Mouse (Mus musculus): ENCODE results near the gene Fam129c. TPM values are rescaled to one million over a fixed set of nuclear protein-coding genes. Genes with fewer than 3 reads are reported as not detected.

Fam129c gene
- polyA plus RNA-seq, 1 experiment from 2014 or later = 8.4 TPM

DNA sequence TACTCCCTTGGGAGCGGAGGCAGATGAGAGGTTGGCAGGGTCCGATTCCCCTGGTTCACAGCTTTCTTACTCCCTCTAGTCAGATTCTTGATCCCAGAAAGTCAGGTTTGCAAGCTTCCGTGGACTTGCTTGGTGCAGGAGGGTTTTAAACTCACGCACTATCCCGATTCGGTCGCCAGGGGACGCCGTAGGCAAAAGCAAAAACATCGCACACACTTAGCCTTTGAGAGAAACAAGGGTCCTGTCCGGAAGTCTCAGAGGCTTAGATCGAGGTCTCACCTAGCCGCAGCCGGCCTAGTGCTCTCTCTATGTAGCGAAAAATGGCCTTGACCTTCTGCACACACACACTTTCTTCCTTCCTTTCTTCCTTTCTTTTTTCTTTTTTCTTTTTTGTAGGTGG, 36.0 kb upstream of the Fam129c start:
- Histone ChIP-seq H3K4me2 (ENCODE audit: low read length) (no peak overlapping the region), H3K27ac (ENCODE audit: low read length) (no peak overlapping the region), H3K4me3 (replicated peaks; ENCODE audit: low read length) (no peak overlapping the region), H3K4me1 (replicated peaks; ENCODE audit: control insufficient read depth, insufficient read depth, low read length) (peaks cover 13% of the 10 kb centered on the region), H3K27me3 (replicated peaks; ENCODE audit: control insufficient read depth, insufficient read depth, low read length) (peaks cover 59% of the 10 kb centered on the region), H3K9ac (replicated peaks; ENCODE audit: low read depth, low read length) (no peak overlapping the region), H3K36me3 (ENCODE audit: control insufficient read depth, insufficient read depth) (no peaks in the 10 kb centered on the region), H3K9me3 (ENCODE audit: control insufficient read depth, low read length) (no peaks in the 10 kb centered on the region)
- ATAC-seq = peak; percentile 46
- 3% methylated on average over 15 of the region's 15 CpGs for WGBS

DNA sequence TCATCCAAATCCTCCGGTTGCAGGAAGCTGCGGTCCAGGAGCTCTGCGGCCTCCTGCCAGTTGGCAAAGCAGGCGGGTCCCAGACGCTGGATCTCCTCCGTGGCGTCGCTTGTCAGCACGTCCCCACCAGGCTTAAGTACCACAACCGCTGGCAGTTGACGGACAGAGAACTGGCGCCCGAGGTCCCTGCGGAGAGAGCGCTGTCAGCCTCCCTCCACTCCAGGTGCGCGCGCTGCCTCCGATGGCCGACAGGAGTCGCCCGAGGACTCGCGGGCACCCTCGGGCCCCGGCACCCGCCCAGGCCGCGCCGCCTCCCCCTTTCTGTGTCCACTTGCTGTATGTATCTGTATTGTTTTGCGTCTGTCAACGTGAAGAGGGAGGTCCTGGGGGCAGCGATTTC, 34.7 kb upstream of the Fam129c start:
- H3K27ac ChIP-seq (ENCODE audit: low read length) = no peak overlapping the region
- no peak overlapping the region; the same call in 1 of the 2 replicates for H3K9ac ChIP-seq (replicated peaks; ENCODE audit: low read depth, low read length)
- peak overlapping the region; percentile 26 for H3K4me3 ChIP-seq (replicated peaks; ENCODE audit: low read length)
- H3K36me3 ChIP-seq (ENCODE audit: control insufficient read depth, insufficient read depth) = no peaks in the 10 kb centered on the region
- peak overlapping the region; percentile 46 for H3K4me2 ChIP-seq (ENCODE audit: low read length)
- ATAC-seq = peak; percentile 46
- no peaks in the 10 kb centered on the region for H3K9me3 ChIP-seq (ENCODE audit: control insufficient read depth, low read length)
- peaks cover 13% of the 10 kb centered on the region for H3K4me1 ChIP-seq (replicated peaks; ENCODE audit: control insufficient read depth, insufficient read depth, low read length)
- peaks cover 46% of the 10 kb centered on the region for H3K27me3 ChIP-seq (replicated peaks; ENCODE audit: control insufficient read depth, insufficient read depth, low read length)
- under 1% methylated on average over 33 of the region's 33 CpGs for WGBS

DNA sequence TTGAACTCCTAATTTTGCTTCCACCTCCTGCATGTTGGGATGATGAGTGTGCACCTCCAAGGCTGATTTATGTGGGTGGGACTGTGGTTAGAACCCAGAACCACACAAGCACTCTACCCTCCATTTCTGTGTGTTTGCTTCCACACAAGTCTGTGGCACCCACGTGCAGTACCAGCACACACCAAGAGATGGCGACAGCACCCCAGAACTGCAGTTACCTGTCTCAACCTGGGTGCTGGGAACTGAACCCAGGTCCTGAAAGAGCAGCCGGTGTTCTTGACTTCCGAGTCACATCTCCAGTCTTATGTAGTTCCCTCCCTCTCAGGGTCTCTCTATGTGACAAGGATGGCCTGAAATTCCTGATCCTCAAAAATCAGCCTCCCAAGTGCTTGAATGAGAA, 33.5 kb upstream of the Fam129c start:
- H3K27ac ChIP-seq (ENCODE audit: low read length) = no peak overlapping the region
- no peak overlapping the region for H3K4me2 ChIP-seq (ENCODE audit: low read length)
- H3K4me3 ChIP-seq (replicated peaks; ENCODE audit: low read length) = no peak overlapping the region
- 94% methylated on average over 4 of the region's 4 CpGs for WGBS
- no peak for ATAC-seq
- peaks cover 12% of the 10 kb centered on the region for H3K4me1 ChIP-seq (replicated peaks; ENCODE audit: control insufficient read depth, insufficient read depth, low read length)
- H3K9me3 ChIP-seq (ENCODE audit: control insufficient read depth, low read length) = no peaks in the 10 kb centered on the region
- H3K27me3 ChIP-seq (replicated peaks; ENCODE audit: control insufficient read depth, insufficient read depth, low read length) = peaks cover 34% of the 10 kb centered on the region
- H3K36me3 ChIP-seq (ENCODE audit: control insufficient read depth, insufficient read depth) = no peaks in the 10 kb centered on the region
- H3K9ac ChIP-seq (replicated peaks; ENCODE audit: low read depth, low read length) = no peak overlapping the region

DNA sequence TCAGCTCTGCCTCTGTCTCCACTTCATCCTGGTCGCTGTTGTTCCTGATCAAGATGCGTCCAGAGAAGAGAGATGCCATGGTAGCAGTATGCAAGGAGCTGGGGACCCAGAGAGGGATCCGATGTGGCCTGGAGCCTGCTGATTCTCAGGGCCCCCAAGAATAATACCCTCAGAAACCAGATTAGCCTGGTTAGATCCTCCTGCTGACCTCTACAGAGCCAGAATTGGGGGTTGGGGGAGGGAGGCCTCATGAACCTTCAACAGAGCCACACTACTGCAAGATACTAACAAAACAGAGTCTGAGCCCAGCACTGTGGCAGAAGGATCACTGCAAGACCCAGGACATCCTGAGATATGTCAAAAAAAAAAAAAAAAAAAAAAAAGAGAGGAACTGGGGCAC, 30.9 kb upstream of the Fam129c start, which contains the start of gene Nxnl1:
Gene Nxnl1, minus strand, starts transcription at position 101 of the 400 bp plus-strand sequence.
- ATAC-seq = no peak
- H3K9ac ChIP-seq (replicated peaks; ENCODE audit: low read depth, low read length) = no peak within 1 kb of the TSS
- H3K4me1 ChIP-seq (replicated peaks; ENCODE audit: control insufficient read depth, insufficient read depth, low read length) = peaks cover 21% of the 10 kb centered on the region
- 49% methylated on average over 3 of the region's 3 CpGs for WGBS
- no peak within 1 kb of the TSS for H3K4me3 ChIP-seq (replicated peaks; ENCODE audit: low read length)
- H3K36me3 ChIP-seq (ENCODE audit: control insufficient read depth, insufficient read depth) = no peaks in the 10 kb centered on the region
- H3K27me3 ChIP-seq (replicated peaks; ENCODE audit: control insufficient read depth, insufficient read depth, low read length) = peaks cover 14% of the 10 kb centered on the region
- no peak within 1 kb of the TSS for H3K27ac ChIP-seq (ENCODE audit: low read length)
- no peak within 1 kb of the TSS for H3K4me2 ChIP-seq (ENCODE audit: low read length)
- no peaks in the 10 kb centered on the region for H3K9me3 ChIP-seq (ENCODE audit: control insufficient read depth, low read length)

DNA sequence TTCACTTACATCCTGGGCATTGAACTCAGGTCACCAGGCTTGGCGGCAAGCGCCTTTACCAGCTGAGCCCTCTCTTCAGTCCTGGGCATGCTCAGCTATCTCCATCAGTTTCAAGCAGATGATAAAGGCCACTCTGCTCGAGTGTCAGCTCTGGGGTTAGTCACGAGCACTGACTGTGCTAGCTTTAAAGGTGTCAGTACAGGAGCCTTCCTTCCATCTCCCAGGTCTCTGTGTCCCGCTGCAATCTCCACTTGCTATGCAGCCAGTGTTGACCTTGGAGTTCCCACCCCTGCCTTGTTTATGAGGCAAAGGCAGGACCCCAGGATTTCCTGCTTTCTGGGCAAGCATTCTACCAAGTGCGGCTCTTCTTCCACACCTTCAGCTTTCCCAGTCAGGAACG, 29.9 kb upstream of the Fam129c start:
- Histone ChIP-seq H3K4me3 (replicated peaks; ENCODE audit: low read length) (no peak overlapping the region), H3K27ac (ENCODE audit: low read length) (no peak overlapping the region), H3K4me2 (ENCODE audit: low read length) (no peak overlapping the region), H3K36me3 (ENCODE audit: control insufficient read depth, insufficient read depth) (no peaks in the 10 kb centered on the region), H3K9ac (replicated peaks; ENCODE audit: low read depth, low read length) (no peak overlapping the region), H3K4me1 (replicated peaks; ENCODE audit: control insufficient read depth, insufficient read depth, low read length) (peaks cover 28% of the 10 kb centered on the region), H3K9me3 (ENCODE audit: control insufficient read depth, low read length) (no peaks in the 10 kb centered on the region), H3K27me3 (replicated peaks; ENCODE audit: control insufficient read depth, insufficient read depth, low read length) (peaks cover 3% of the 10 kb centered on the region; the same call in 1 of the 2 replicates)
- 81% methylated on average over 7 of the region's 7 CpGs for WGBS
- no peak for ATAC-seq

DNA sequence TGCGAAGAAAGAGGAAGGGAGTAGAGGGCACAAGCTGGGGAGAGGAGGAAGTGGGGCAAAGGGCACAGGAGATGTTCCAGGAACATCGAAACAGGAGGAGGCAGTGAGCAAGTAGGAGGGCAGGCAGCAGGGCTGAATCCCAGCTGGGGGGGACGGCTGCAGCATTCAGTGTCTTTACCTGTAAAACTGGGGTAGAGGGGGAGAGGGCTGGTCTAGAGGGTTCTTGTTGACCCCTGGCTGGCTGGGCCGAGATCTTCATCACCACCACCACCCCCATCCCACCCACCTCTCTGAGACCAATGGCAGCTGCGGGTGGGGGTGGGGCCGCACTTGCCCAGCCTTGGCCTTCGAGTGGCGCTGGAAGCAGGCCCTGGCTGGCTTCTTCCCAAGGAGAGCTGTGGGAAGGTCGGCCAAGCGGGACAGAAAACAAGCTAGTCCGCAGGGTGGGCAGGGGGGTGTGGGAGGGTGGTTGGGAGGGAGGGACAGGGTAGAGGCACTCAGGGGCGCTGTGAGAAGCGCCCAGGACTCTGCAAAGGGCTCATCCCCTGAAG, 29.0 kb upstream of the Fam129c start, which contains the start of gene Slc27a1:
Gene Slc27a1, plus strand, starts transcription at position 496 of the 551 bp plus-strand sequence.
- 11% methylated on average over 13 of the region's 13 CpGs for WGBS
- H3K27me3 ChIP-seq (replicated peaks; ENCODE audit: control insufficient read depth, insufficient read depth, low read length) = no peaks in the 10 kb centered on the region
- H3K4me1 ChIP-seq (replicated peaks; ENCODE audit: control insufficient read depth, insufficient read depth, low read length) = peaks cover 30% of the 10 kb centered on the region
- no peaks in the 10 kb centered on the region for H3K9me3 ChIP-seq (ENCODE audit: control insufficient read depth, low read length)
- no peaks in the 10 kb centered on the region for H3K36me3 ChIP-seq (ENCODE audit: control insufficient read depth, insufficient read depth)
- peak within 1 kb of the TSS; percentile 79 for H3K27ac ChIP-seq (ENCODE audit: low read length)
- H3K4me2 ChIP-seq (ENCODE audit: low read length) = peak within 1 kb of the TSS; percentile 53
- H3K9ac ChIP-seq (replicated peaks; ENCODE audit: low read depth, low read length) = peak within 1 kb of the TSS; percentile 56
- no peak for ATAC-seq
- H3K4me3 ChIP-seq (replicated peaks; ENCODE audit: low read length) = peak within 1 kb of the TSS; percentile 66

DNA sequence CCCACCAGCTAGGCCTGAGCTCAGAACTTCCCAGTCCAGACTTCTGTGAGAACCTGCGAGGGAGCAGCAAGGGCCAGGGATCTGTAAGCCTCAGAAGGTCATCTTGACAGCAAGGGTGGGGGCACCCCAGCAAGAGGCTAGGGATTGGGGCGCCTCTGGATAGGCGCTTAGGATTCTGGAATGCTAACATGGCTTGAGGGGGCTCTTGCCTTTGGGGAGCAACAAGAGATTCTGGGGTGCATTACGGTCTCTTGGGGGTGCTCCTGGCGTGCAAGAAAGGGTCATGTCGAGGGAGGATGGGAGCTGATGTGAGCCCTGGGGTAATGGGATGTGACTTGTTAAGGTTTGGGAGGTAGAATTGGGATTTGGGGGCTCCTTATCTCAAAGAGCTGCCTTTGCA, 28.5 kb upstream of the Fam129c start:
- no peaks in the 10 kb centered on the region for H3K27me3 ChIP-seq (replicated peaks; ENCODE audit: control insufficient read depth, insufficient read depth, low read length)
- peak overlapping the region; percentile 53 for H3K4me2 ChIP-seq (ENCODE audit: low read length)
- no peaks in the 10 kb centered on the region for H3K9me3 ChIP-seq (ENCODE audit: control insufficient read depth, low read length)
- peaks cover 30% of the 10 kb centered on the region for H3K4me1 ChIP-seq (replicated peaks; ENCODE audit: control insufficient read depth, insufficient read depth, low read length)
- H3K27ac ChIP-seq (ENCODE audit: low read length) = peak overlapping the region; percentile 79
- no peak for ATAC-seq
- H3K9ac ChIP-seq (replicated peaks; ENCODE audit: low read depth, low read length) = peak overlapping the region; percentile 56
- peak overlapping the region; percentile 66 for H3K4me3 ChIP-seq (replicated peaks; ENCODE audit: low read length)
- WGBS = 20% methylated on average over 6 of the region's 6 CpGs
- H3K36me3 ChIP-seq (ENCODE audit: control insufficient read depth, insufficient read depth) = no peaks in the 10 kb centered on the region

DNA sequence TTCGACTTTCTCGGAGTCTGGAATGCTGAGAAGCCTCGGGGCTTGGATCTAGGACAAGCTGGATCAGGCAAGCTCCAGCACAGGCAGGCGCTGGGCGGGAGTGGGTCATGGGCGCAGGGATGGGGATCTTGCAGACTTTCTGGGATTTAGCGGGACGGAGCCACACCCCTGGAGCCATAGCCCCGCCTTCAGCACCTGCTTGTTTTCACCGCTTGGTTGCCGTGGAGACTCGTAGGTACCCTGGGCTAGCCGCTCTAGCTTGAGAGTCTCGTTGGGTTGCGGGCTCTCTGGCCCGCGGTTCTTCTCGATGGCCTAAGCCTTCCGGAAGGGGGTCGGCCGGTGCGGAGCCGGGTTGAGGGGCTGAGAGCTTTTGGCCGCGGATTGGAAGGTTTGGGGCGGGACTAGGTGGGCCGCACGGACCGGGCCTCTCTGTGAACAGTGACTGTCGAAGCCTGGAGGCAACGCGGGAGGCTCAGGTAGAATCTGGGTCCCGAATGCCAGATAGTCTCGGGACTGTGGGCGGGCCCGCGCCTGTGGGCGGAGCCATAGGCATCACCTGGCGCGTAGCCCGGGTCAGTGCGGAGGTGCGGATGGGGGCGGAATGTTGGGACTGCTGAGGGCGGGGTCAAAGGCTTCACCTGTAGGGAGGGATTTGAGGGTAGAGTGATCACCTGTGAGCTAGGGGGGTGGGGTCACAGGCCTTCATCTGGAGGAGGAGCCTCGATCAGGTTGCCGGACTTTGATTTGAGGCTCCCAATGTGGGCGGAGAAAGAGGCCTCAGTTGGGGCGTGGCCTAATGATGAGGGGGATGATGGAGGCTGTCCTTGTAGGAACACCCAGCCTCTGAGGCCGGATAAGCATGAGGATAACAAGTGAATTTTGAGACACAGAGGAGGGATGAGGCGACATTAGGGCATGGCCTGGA, 27.8 kb upstream of the Fam129c start:
- 1% methylated on average over 51 of the region's 51 CpGs for WGBS
- Histone ChIP-seq H3K4me3 (replicated peaks; ENCODE audit: low read length) (peak overlapping the region; percentile 66), H3K27me3 (replicated peaks; ENCODE audit: control insufficient read depth, insufficient read depth, low read length) (no peaks in the 10 kb centered on the region), H3K36me3 (ENCODE audit: control insufficient read depth, insufficient read depth) (no peaks in the 10 kb centered on the region), H3K27ac (ENCODE audit: low read length) (peak overlapping the region; percentile 79), H3K4me2 (ENCODE audit: low read length) (peak overlapping the region; percentile 53), H3K9ac (replicated peaks; ENCODE audit: low read depth, low read length) (peak overlapping the region; percentile 56), H3K4me1 (replicated peaks; ENCODE audit: control insufficient read depth, insufficient read depth, low read length) (peaks cover 32% of the 10 kb centered on the region), H3K9me3 (ENCODE audit: control insufficient read depth, low read length) (no peaks in the 10 kb centered on the region)
- ATAC-seq = peak; percentile 81

DNA sequence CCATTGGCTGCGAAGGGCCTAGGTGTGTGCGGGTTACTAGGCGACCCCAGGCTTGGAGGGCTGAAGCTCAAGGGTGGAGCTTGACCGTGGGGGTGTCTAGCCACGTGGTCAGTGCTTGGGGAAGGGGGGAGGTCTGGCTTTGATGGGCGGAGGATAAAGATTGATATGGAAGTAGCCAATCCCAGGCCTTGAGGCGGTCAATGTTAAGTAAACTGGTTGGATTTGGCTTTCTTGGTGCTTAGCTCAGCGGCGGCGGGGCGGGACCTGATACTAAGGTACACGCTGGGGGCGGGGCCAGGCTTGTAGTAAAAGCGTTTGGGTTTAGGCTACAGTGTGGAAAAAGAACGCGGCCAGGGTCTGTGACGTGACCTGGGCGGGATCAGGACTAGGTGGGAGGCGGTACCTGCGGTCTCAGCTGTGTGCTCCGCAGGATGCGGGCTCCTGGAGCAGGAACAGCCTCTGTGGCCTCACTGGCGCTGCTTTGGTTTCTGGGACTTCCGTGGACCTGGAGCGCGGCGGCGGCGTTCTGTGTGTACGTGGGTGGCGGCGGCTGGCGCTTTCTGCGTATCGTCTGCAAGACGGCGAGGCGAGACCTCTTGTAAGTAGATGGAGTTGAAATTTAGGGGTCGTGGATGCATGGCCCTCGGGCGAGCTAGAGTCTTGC, 27.0 kb upstream of the Fam129c start:
- H3K36me3 ChIP-seq (ENCODE audit: control insufficient read depth, insufficient read depth) = no peaks in the 10 kb centered on the region
- peak overlapping the region; percentile 79 for H3K27ac ChIP-seq (ENCODE audit: low read length)
- H3K9ac ChIP-seq (replicated peaks; ENCODE audit: low read depth, low read length) = peak overlapping the region; percentile 56
- no peaks in the 10 kb centered on the region for H3K9me3 ChIP-seq (ENCODE audit: control insufficient read depth, low read length)
- under 1% methylated on average over 41 of the region's 41 CpGs for WGBS
- ATAC-seq = peak; percentile 88
- peak overlapping the region; percentile 53 for H3K4me2 ChIP-seq (ENCODE audit: low read length)
- H3K4me1 ChIP-seq (replicated peaks; ENCODE audit: control insufficient read depth, insufficient read depth, low read length) = peaks cover 32% of the 10 kb centered on the region
- H3K4me3 ChIP-seq (replicated peaks; ENCODE audit: low read length) = peak overlapping the region; percentile 66
- no peaks in the 10 kb centered on the region for H3K27me3 ChIP-seq (replicated peaks; ENCODE audit: control insufficient read depth, insufficient read depth, low read length)
